Mouse (Mus musculus) hindbrain, embryonic 11.5 days (tissue): ENCODE measurements around the gene Rnf144b. TPM values are rescaled to one million over a fixed set of nuclear protein-coding genes. Genes with fewer than 3 reads are reported as not detected.
A peak's percentile ranks its signal among the peaks of the same experiment; 100 is the strongest.

ENCODE experiments used
- ATAC-seq: fragments of 200-750 bp; cut with Nextera tagmentation; 2 replicates; pipeline ENCODE4 v1.8.0; 2017; ENCODE audit warnings: mild to moderate bottlenecking, moderate TSS enrichment, moderate library complexity; ENCODE audit not compliant: low FRiP score
- DNase-seq: peaks from one replicate; pipeline ENCODE4 v3.0.0-alpha.2; 2015; ENCODE audit warnings: low spot score
- H3K27ac ChIP-seq: fragments of 300-500 bp; sonication (generic); 2 replicates; pipeline ENCODE4 v1.5.1; 2014; ENCODE audit warnings: mild to moderate bottlenecking, low read depth, low read length
- H3K27me3 ChIP-seq: fragments of 300-500 bp; sonication (generic); 2 replicates; pipeline ENCODE4 v1.6.1; 2014; ENCODE audit warnings: mild to moderate bottlenecking, low read length, moderate library complexity, mixed read lengths; ENCODE audit not compliant: control insufficient read depth, insufficient read depth
- H3K36me3 ChIP-seq: fragments of 300-500 bp; sonication (generic); 2 replicates; pipeline ENCODE4 v1.6.1; 2014; ENCODE audit warnings: mild to moderate bottlenecking, low read length, moderate library complexity, mixed read lengths; ENCODE audit not compliant: control insufficient read depth, insufficient read depth
- H3K4me1 ChIP-seq: fragments of 300-500 bp; sonication (generic); replicated peaks from 2 replicates; pipeline ENCODE4 v1.6.1; 2014; ENCODE audit warnings: low read length, mixed read lengths; ENCODE audit not compliant: control insufficient read depth, insufficient read depth
- H3K4me2 ChIP-seq: fragments of 300-500 bp; sonication (generic); replicated peaks from 2 replicates; pipeline ENCODE4 v1.6.1; 2014; ENCODE audit warnings: mild to moderate bottlenecking, low read depth, low read length
- H3K4me3 ChIP-seq: fragments of 300-500 bp; sonication (generic); 2 replicates; pipeline ENCODE4 v1.5.1; 2014; ENCODE audit warnings: low read depth, low read length
- H3K9ac ChIP-seq: fragments of 300-500 bp; sonication (generic); 2 replicates; pipeline ENCODE4 v1.6.1; 2014; ENCODE audit warnings: low read depth, low read length
- H3K9me3 ChIP-seq: fragments of 300-500 bp; sonication (generic); 2 replicates; pipeline ENCODE4 v1.6.1; 2016; ENCODE audit warnings: low read length; ENCODE audit not compliant: control insufficient read depth
- WGBS: fragments of 180-500 bp; shearing (Covaris S2); extraction: QIAGEN DNeasy Blood & Tissue Kit; methylation state at CpG from one replicate; pipeline ENCODE4 v1.1.7; 2014; 5-methylcytosine and 5-hydroxymethylcytosine counted together
- polyA plus RNA-seq: library from polyadenylated mRNA; unstranded; fragments of >200 nt; fragmentation: Nextera tagmentation; extraction: Ambion mirVana; gene quantifications from 2 replicates; pipeline ENCODE4 v1.2.1, GENCODE M21; 2014

The Rnf144b gene
- polyA plus RNA-seq, 1 experiment from 2014 or later, result 1.2 TPM

DNA sequence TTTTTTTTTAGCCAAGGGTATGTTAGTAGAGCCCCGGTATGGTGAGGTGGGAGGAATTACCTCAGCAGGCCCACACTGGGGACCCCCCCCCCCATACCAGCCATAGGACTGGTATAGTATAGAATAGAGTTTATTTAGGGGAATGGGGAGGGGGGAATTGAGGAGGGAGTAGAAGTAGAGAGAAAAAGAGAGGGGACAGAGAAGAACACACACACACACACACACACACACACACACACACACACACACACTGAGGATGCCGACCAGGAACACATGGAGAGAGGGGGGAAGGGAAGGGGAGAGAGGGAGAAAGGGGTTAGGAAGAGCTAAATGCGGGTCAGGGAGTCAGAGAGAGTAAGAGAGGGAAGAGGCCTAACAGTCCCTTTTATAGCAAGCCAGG is 151.7 kb downstream of the Rnf144b start:
- peak; percentile 60 for ATAC-seq
- Histone ChIP-seq H3K4me3 (no peak overlapping the region), H3K4me2 (no peak overlapping the region), H3K9ac (no peak overlapping the region), H3K36me3 (no peaks in the 10 kb centered on the region), H3K9me3 (no peaks in the 10 kb centered on the region), H3K27me3 (no peaks in the 10 kb centered on the region), H3K27ac (no peak overlapping the region), H3K4me1 (peaks cover 12% of the 10 kb centered on the region; the same call in 1 of the 2 replicates)
- DNase-seq, result peak; percentile 34
- WGBS, result 9% methylated on average over 3 of the region's 3 CpGs

DNA sequence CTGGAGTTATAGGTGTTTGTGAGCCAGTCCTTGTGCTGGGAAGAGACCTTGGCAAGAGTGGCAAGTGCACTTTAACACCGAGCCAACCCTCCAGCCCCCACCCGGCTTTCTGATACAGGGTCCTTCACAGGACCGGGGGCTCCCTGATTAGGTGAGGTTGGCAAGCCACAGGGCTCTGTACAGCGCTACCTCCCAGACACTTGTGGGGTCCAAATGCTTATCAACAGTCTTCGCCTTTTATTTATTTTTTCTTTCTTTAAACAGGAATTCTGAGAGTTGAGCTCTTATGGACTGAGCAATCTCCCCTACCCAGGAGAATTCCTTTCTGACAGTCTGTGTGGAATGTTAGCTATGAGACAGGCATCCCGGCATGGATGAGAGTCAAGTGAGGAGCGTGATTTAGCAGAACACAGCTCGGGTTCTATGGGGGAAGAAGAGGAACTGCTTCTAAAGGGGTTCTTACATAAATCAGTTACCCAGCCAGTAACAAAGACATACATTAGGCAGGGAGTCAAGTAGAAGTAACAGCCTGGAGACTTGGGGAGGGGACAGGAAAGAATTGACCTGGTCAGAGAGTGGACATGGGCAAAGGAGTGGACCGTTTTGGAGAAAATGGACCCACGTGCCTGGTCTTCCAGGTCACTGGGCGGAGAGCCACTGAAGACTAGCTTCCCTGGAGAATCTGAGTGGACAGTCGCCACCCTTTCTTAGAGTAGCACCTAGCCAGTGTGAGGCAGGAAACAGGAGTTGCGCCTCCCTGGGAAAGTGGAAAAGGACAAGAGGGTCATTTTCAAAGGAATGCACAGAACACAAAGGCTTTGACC is 154.8 kb downstream of the Rnf144b start:
- no peak for ATAC-seq
- no peak overlapping the region for H3K9ac ChIP-seq
- H3K4me3 ChIP-seq, result no peak overlapping the region
- H3K4me2 ChIP-seq, result no peak overlapping the region
- WGBS, result 21% methylated on average over 13 of the region's 13 CpGs
- H3K27ac ChIP-seq, result peak overlapping the region; percentile 56; the same call in 1 of the 2 replicates
- no peaks in the 10 kb centered on the region for H3K9me3 ChIP-seq
- H3K27me3 ChIP-seq, result no peaks in the 10 kb centered on the region
- H3K36me3 ChIP-seq, result no peaks in the 10 kb centered on the region
- DNase-seq, result peak; percentile 45
- peaks cover 12% of the 10 kb centered on the region; the same call in 1 of the 2 replicates for H3K4me1 ChIP-seq

- peaks cover 11% of the 10 kb centered on the region; the same call in 1 of the 2 replicates for H3K4me1 ChIP-seq
- H3K36me3 ChIP-seq, result no peaks in the 10 kb centered on the region
- H3K9me3 ChIP-seq, result no peaks in the 10 kb centered on the region
- 7% methylated on average over 5 of the region's 5 CpGs for WGBS
- ATAC-seq (no peak), DNase-seq (no peak)
- H3K4me3 ChIP-seq, result no peak overlapping the region
- no peaks in the 10 kb centered on the region for H3K27me3 ChIP-seq
- H3K4me2 ChIP-seq, result no peak overlapping the region
- no peak overlapping the region for H3K9ac ChIP-seq
- peak overlapping the region; percentile 56; the same call in 1 of the 2 replicates for H3K27ac ChIP-seq
These were observed 155.4 kb downstream of the Rnf144b start for GRCm38 (mm10) chr13:47277824-47278290.

- Histone ChIP-seq H3K27ac (no peak overlapping the region), H3K36me3 (no peaks in the 10 kb centered on the region), H3K27me3 (no peaks in the 10 kb centered on the region), H3K4me3 (no peak overlapping the region), H3K9me3 (no peaks in the 10 kb centered on the region), H3K4me2 (no peak overlapping the region), H3K4me1 (peaks cover 9% of the 10 kb centered on the region; the same call in 1 of the 2 replicates), H3K9ac (no peak overlapping the region)
- WGBS, result 79% methylated on average over 3 of the region's 3 CpGs
- no peak for ATAC-seq
- no peak for DNase-seq
These were observed 159.8 kb downstream of the Rnf144b start for GRCm38 (mm10) chr13:47282221-47282620.

DNA sequence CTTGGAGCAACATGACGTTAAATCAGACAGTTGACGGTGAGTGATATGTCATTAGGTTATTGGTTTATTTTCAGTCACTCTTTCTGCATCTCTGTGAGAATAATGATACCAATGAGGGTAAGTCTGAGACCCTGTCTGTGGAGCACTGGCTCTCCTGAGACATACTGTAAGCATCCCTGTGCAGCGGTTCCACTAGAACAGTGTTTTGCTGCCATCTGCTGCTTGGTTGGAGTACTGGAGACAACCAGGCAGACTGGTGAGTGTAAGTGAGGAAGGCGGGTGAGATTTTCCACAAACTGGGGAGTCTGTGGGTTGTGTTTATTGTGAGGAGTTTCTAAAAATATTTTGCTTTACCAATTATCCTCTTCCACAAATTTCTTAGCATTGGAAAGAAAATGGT is 166.0 kb downstream of the Rnf144b start:
- ATAC-seq, result peak; percentile 61; the same call in 1 of the 2 replicates
- WGBS, result 41% methylated on average over 4 of the region's 4 CpGs
- Histone ChIP-seq H3K9ac (no peak overlapping the region), H3K4me3 (no peak overlapping the region), H3K27me3 (no peaks in the 10 kb centered on the region), H3K4me2 (no peak overlapping the region), H3K36me3 (no peaks in the 10 kb centered on the region), H3K4me1 (no peaks in the 10 kb centered on the region), H3K27ac (no peak overlapping the region), H3K9me3 (no peaks in the 10 kb centered on the region)
- peak; percentile 90 for DNase-seq

DNA sequence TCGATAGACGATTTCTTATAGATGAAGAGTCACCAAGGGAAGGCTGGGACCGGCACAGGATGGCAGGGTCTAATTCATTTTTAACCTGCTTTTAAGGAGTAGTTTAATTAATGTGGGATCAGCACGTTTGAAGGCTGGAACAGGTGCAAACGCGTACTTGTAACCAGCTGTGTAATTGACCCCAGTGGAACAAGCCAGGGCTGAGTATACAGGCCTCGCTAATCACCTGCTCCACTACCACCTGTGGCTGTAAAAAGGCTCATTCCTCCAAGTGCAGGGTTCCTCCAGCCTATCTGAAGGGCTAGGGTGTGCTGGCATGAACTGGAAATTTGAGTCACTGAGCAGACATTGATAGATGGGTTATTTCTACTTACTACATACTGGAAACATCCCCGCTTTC is 174.0 kb downstream of the Rnf144b start:
- Histone ChIP-seq H3K4me2 (no peak overlapping the region), H3K27ac (no peak overlapping the region), H3K4me3 (no peak overlapping the region), H3K36me3 (no peaks in the 10 kb centered on the region), H3K4me1 (no peaks in the 10 kb centered on the region), H3K9me3 (no peaks in the 10 kb centered on the region), H3K9ac (no peak overlapping the region), H3K27me3 (no peaks in the 10 kb centered on the region)
- no peak for DNase-seq
- 87% methylated on average over 8 of the region's 8 CpGs for WGBS
- no peak for ATAC-seq

Other genes starting within 250 kb of the Rnf144b start
- 14.5 and 17.4 TPM in 2 replicates for gene Kif13a, start 192.8 kb upstream of the Rnf144b start, polyA plus RNA-seq
- 5.7 and 6.8 TPM in 2 replicates for gene Nhlrc1, start 107.8 kb upstream of the Rnf144b start, polyA plus RNA-seq
- 14.9 and 21.9 TPM in 2 replicates for gene Kdm1b, start 79.2 kb upstream of the Rnf144b start, polyA plus RNA-seq
- gene Tpmt, start 77.9 kb upstream of the Rnf144b start, polyA plus RNA-seq, result 44.2 and 47.8 TPM in 2 replicates
- gene Dek, start 16.5 kb upstream of the Rnf144b start, polyA plus RNA-seq, result 312 and 335 TPM in 2 replicates